In genomic region chr4:120284187-120284586, GRCm38 (mm10) we compare ENCODE assay signal across 14 mouse cellular contexts. TPM values are rescaled to one million over a fixed set of nuclear protein-coding genes. Genes with fewer than 3 reads are reported as not detected.
DNase-seq lines count a peak whose midpoint lies in the region; ATAC-seq and TF ChIP-seq lines count a peak whose summit lies in the region.
"Had no signal": no experiment of that assay in that cellular context is flagged by ENCODE, and none has a peak within 500 bp of the region (broad histone marks: within the 10 kb centered on the region; RNA-seq: fewer than 3 reads in every experiment).

No protein-coding gene starts in this region.

- no peak for ATAC-seq in forebrain, embryonic 12.5 days (ENCODE audit: low FRiP score)
- ATAC-seq in forebrain, embryonic 14.5 days, result no peak
- no peak for ATAC-seq in midbrain, postnatal 0 days (ENCODE audit: low FRiP score)

- TF ChIP-seq POLR2A in thymus, adult 2 months (IDR thresholded peaks at IDR 0.05; ENCODE audit: control insufficient read depth, extremely low read depth, insufficient read depth, low read length, poor library complexity), result no peak

- intact Hi-C loops in left cerebral cortex, adult 2 months (cut with DNase I), result loop anchor here (2.0 kb wide), 1 partner anchor 85 kb away; no protein-coding TSS in a partner anchor

- H3K9ac ChIP-seq in forebrain, embryonic 12.5 days, result no peak overlapping the region
- H3K9ac ChIP-seq in forebrain, embryonic 14.5 days (ENCODE audit: low read length), result peak overlapping the region; percentile 97
- H3K9ac ChIP-seq in midbrain, postnatal 0 days (replicated peaks; ENCODE audit: low read length, poor library complexity, severe bottlenecking), result no peak overlapping the region
- H3K9ac ChIP-seq: limb, embryonic 15.5 days had no signal

- DNase-seq in forebrain, embryonic 10.5 days (ENCODE audit: extremely low spot score, low spot score), result no peak
- no peak for DNase-seq in left cerebral cortex, adult 2 months (ENCODE audit: extremely low spot score in 1 of 2, low spot score in 2 of 2)
- DNase-seq in left cerebral cortex, adult 8-10 months (ENCODE audit: low spot score in 2 of 2), result no peak
- DNase-seq in forebrain, embryonic 14.5 days (ENCODE audit: low spot score), result no peak
- DNase-seq in midbrain, postnatal 0 days (ENCODE audit: low spot score), result no peak
- no peak for DNase-seq in thymus, adult 2 months
- DNase-seq in MN1 (ENCODE audit: low spot score), result no peak
- DNase-seq: adrenal gland, postnatal 25 days; cerebellum, adult 11-12 months; lung, postnatal 4 days; right cerebral cortex, postnatal 25 days had no signal

- H3K4me2 ChIP-seq in forebrain, embryonic 12.5 days, result peak overlapping the region; percentile 98
- peak overlapping the region; percentile 62 for H3K4me2 ChIP-seq in forebrain, embryonic 14.5 days (ENCODE audit: low read length)
- peak overlapping the region; percentile 98 for H3K4me2 ChIP-seq in midbrain, postnatal 0 days (ENCODE audit: low read depth, low read length, poor library complexity, severe bottlenecking)

- H3K4me1 ChIP-seq in forebrain, embryonic 12.5 days, result peaks cover 77% of the 10 kb centered on the region
- H3K4me1 ChIP-seq in forebrain, embryonic 10.5 days, result peaks cover 54% of the 10 kb centered on the region
- peaks cover 53% of the 10 kb centered on the region for H3K4me1 ChIP-seq in forebrain, embryonic 14.5 days (ENCODE audit: control insufficient read depth, insufficient read depth, low read length)
- peaks cover 34% of the 10 kb centered on the region for H3K4me1 ChIP-seq in midbrain, postnatal 0 days (ENCODE audit: insufficient read depth, low read length)
- H3K4me1 ChIP-seq in thymus, adult 2 months (replicated peaks; ENCODE audit: control insufficient read depth, insufficient read depth, low read length), result peaks cover 27% of the 10 kb centered on the region

- TF ChIP-seq CTCF in left cerebral cortex, adult 2 months (IDR thresholded peaks at IDR 0.05), result peak; percentile 42
- TF ChIP-seq CTCF in midbrain, postnatal 0 days (IDR thresholded peaks at IDR 0.05), result peak; percentile 56
- TF ChIP-seq CTCF in thymus, adult 2 months (IDR thresholded peaks at IDR 0.05; ENCODE audit: borderline replicate concordance, control insufficient read depth, extremely low read depth, insufficient read depth, low read length, poor library complexity), result no peak

- H3K36me3 ChIP-seq in forebrain, embryonic 12.5 days (replicated peaks), result no peaks in the 10 kb centered on the region
- no peaks in the 10 kb centered on the region for H3K36me3 ChIP-seq in forebrain, embryonic 10.5 days (replicated peaks)
- peaks cover 15% of the 10 kb centered on the region for H3K36me3 ChIP-seq in forebrain, embryonic 14.5 days (ENCODE audit: control insufficient read depth, insufficient read depth, low read length)
- no peaks in the 10 kb centered on the region for H3K36me3 ChIP-seq in midbrain, postnatal 0 days (ENCODE audit: insufficient read depth, low read length)
- H3K36me3 ChIP-seq in thymus, adult 2 months (ENCODE audit: control insufficient read depth, insufficient read depth, low read length), result no peaks in the 10 kb centered on the region
- H3K36me3 ChIP-seq: heart, embryonic 10.5 days; limb, embryonic 15.5 days had no signal

- peaks cover 85% of the 10 kb centered on the region for H3K27me3 ChIP-seq in forebrain, embryonic 12.5 days
- peaks cover 95% of the 10 kb centered on the region for H3K27me3 ChIP-seq in forebrain, embryonic 10.5 days (ENCODE audit: poor library complexity, severe bottlenecking)
- H3K27me3 ChIP-seq in forebrain, embryonic 14.5 days (replicated peaks; ENCODE audit: control insufficient read depth, insufficient read depth, low read length), result no peaks in the 10 kb centered on the region; the same call in 1 of the 2 replicates
- H3K27me3 ChIP-seq in midbrain, postnatal 0 days (ENCODE audit: insufficient read depth, low read length), result no peaks in the 10 kb centered on the region
- peaks cover 9% of the 10 kb centered on the region; the same call in 1 of the 2 replicates for H3K27me3 ChIP-seq in thymus, adult 2 months (ENCODE audit: control insufficient read depth, insufficient read depth, low read length)

- H3K4me3 ChIP-seq in forebrain, embryonic 12.5 days (replicated peaks), result peak overlapping the region; percentile 75; the same call in 1 of the 2 replicates
- no peak overlapping the region for H3K4me3 ChIP-seq in forebrain, embryonic 10.5 days
- no peak overlapping the region; the same call in 1 of the 2 replicates for H3K4me3 ChIP-seq in left cerebral cortex, adult 2 months
- peak overlapping the region; percentile 94 for H3K4me3 ChIP-seq in forebrain, embryonic 14.5 days (ENCODE audit: low read depth, low read length)
- peak overlapping the region; percentile 12; the same call in 1 of the 2 replicates for H3K4me3 ChIP-seq in midbrain, postnatal 0 days (ENCODE audit: low read depth, low read length)
- H3K4me3 ChIP-seq in thymus, adult 2 months (ENCODE audit: control insufficient read depth, insufficient read depth, low read length), result no peak overlapping the region
- H3K4me3 ChIP-seq: heart, embryonic 10.5 days; limb, embryonic 15.5 days had no signal

- no peaks in the 10 kb centered on the region for H3K9me3 ChIP-seq in forebrain, embryonic 12.5 days
- H3K9me3 ChIP-seq in forebrain, embryonic 10.5 days, result no peaks in the 10 kb centered on the region
- no peaks in the 10 kb centered on the region for H3K9me3 ChIP-seq in forebrain, embryonic 14.5 days (replicated peaks; ENCODE audit: control insufficient read depth, low read length)
- H3K9me3 ChIP-seq in midbrain, postnatal 0 days (ENCODE audit: low read length), result no peaks in the 10 kb centered on the region
- H3K9me3 ChIP-seq: heart, embryonic 10.5 days; limb, embryonic 15.5 days had no signal

- WGBS in forebrain, embryonic 12.5 days, result 74% methylated on average over 1 of the region's 1 CpGs
- whole genome bisulfite sequencing in forebrain, embryonic 10.5 days, result 82% methylated on average over 1 of the region's 1 CpGs
- 50% methylated on average over 1 of the region's 1 CpGs for WGBS in forebrain, embryonic 14.5 days
- 78% methylated on average over 1 of the region's 1 CpGs for WGBS in midbrain, postnatal 0 days
- WGBS in thymus, adult 2 months, result 84% methylated on average over 1 of the region's 1 CpGs

- no peak overlapping the region for H3K27ac ChIP-seq in forebrain, embryonic 12.5 days
- no peak overlapping the region for H3K27ac ChIP-seq in forebrain, embryonic 10.5 days
- peak overlapping the region; percentile 10; the same call in 1 of the 2 replicates for H3K27ac ChIP-seq in left cerebral cortex, adult 2 months
- peak overlapping the region; percentile 96; the same call in 1 of the 2 replicates for H3K27ac ChIP-seq in forebrain, embryonic 14.5 days (ENCODE audit: low read depth, low read length)
- no peak overlapping the region for H3K27ac ChIP-seq in midbrain, postnatal 0 days (ENCODE audit: low read depth, low read length)
- H3K27ac ChIP-seq in thymus, adult 2 months (ENCODE audit: control insufficient read depth, insufficient read depth, low read length), result no peak overlapping the region
- H3K27ac ChIP-seq: heart, embryonic 10.5 days; limb, embryonic 15.5 days had no signal

RNA-seq across cellular contexts. Expression of gene Foxo6, which starts 3.0 kb away (rescaled TPM):
- polyA plus RNA-seq in forebrain, embryonic 12.5 days (2016; fragmentation: Nextera tagmentation; extraction: Ambion mirVana), result 0.96 and 1.1 TPM in 2 replicates
- 0.06 TPM in 2 replicates for polyA plus RNA-seq in forebrain, embryonic 10.5 days (2016; fragmentation: Nextera tagmentation; extraction: Ambion mirVana)
- 10 to 100 TPM; 11.3 to 17.1 TPM for total RNA-seq in left cerebral cortex, adult 2 months (2021)
- 10 to 100 TPM; 12.3 to 15.1 (median 13.7) TPM for total RNA-seq in left cerebral cortex, adult 8-10 months (2022)
- 4.9 and 6.5 TPM in 2 replicates for polyA plus RNA-seq in forebrain, embryonic 14.5 days (2014; fragmentation: Nextera tagmentation; extraction: Ambion mirVana)
- 29.0 and 34.2 TPM in 2 replicates for total RNA-seq in midbrain, postnatal 0 days (2014; rRNA removed)
- 1.7 TPM in 2 replicates for polyA plus RNA-seq in midbrain, postnatal 0 days (2015; fragmentation: Nextera tagmentation; extraction: Ambion mirVana)
- polyA plus RNA-seq in thymus, adult 2 months (2012; rRNA removed), result 0.47 and 0.82 TPM in 2 replicates

Comparison
In these comparisons a context has a peak if more than half of its experiments do, and no peak if none do; other contexts are left out.
1. H3K27ac ChIP-seq: peak in left cerebral cortex, adult 2 months (single experiment) and forebrain, embryonic 14.5 days (single experiment); none in forebrain, embryonic 12.5 days (single experiment), forebrain, embryonic 10.5 days (single experiment), midbrain, postnatal 0 days (single experiment) and thymus, adult 2 months (single experiment).
2. H3K4me3 ChIP-seq: peak in forebrain, embryonic 12.5 days (single experiment), forebrain, embryonic 14.5 days (single experiment) and midbrain, postnatal 0 days (single experiment); none in forebrain, embryonic 10.5 days (single experiment), left cerebral cortex, adult 2 months (single experiment) and thymus, adult 2 months (single experiment).
3. Peak in every context shown above with its lines, with median percentiles within 50 percentile points of each other: H3K4me2 ChIP-seq.